Mouse (Mus musculus) heart, adult 2 months (tissue): ENCODE measurements at regions not wholly inside any gene's neighbourhood (a gene's known extent, or its start where the extent isn't known, plus 50 kb on each side); places are given as distances from the start of the nearest gene placed in this dataset.

Source experiments
- CTCF ChIP-seq: fragments of 200-600 bp; IDR thresholded peaks from 2 replicates; pipeline ENCODE4 v1.8.1; 2022; ENCODE audit warnings: antibody characterized with exemption, mild to moderate bottlenecking, moderate library complexity
- EP300 ChIP-seq: fragments of 200-500 bp; IDR thresholded peaks from 2 replicates; pipeline ENCODE4 v1.6.1; 2011; ENCODE audit warnings: low read depth, low read length, control low read depth; ENCODE audit not compliant: insufficient read depth
- POLR2A ChIP-seq: fragments of 200-500 bp; IDR thresholded peaks from 2 replicates; pipeline ENCODE4 v1.6.1; 2011; ENCODE audit warnings: mild to moderate bottlenecking, low read depth, low read length, control low read depth; ENCODE audit not compliant: insufficient read depth

- no peak for TF ChIP-seq POLR2A
- TF ChIP-seq EP300, result no peak
- TF ChIP-seq CTCF, result no peak
Observed at GRCm38 (mm10) chr3:17786023-17786720, 162.0 kb upstream of the Cypt12 start.
